Mouse (Mus musculus) bone marrow, adult 2 months (tissue): ENCODE data around the gene Aven. TPM values are rescaled to one million over a fixed set of nuclear protein-coding genes. Genes with fewer than 3 reads are reported as not detected.
"Not testable (repeated sequence)": the region's sequence is repeated elsewhere in the genome, so short reads cannot be mapped to it uniquely, and the experiment has no call there.

Experiments
- H3K27ac ChIP-seq: fragments of 200-500 bp; 2 replicates; pipeline ENCODE4 v1.5.1; 2012; ENCODE audit warnings: low read depth, mild to moderate bottlenecking, control low read depth, inconsistent platforms, low read length; ENCODE audit not compliant: control insufficient read depth, poor library complexity, insufficient read depth
- H3K4me1 ChIP-seq: fragments of 200-500 bp; 2 replicates; pipeline ENCODE4 v1.6.1; 2011; ENCODE audit warnings: low read length; ENCODE audit not compliant: control insufficient read depth, insufficient read depth
- H3K4me3 ChIP-seq: fragments of 200-500 bp; replicated peaks from 2 replicates; pipeline ENCODE3; 2011; ENCODE audit warnings: mild to moderate bottlenecking, low read depth, low read length, control low read depth; ENCODE audit not compliant: control insufficient read depth
- CTCF ChIP-seq: fragments of 200-500 bp; IDR thresholded peaks from 2 replicates; pipeline ENCODE4 v1.5.1; 2011; ENCODE audit warnings: low read length, control low read depth; ENCODE audit not compliant: control insufficient read depth, insufficient read depth
- POLR2A ChIP-seq: fragments of 200-500 bp; IDR thresholded peaks from 2 replicates; pipeline ENCODE4 v1.6.1; 2011; ENCODE audit warnings: low read depth, mild to moderate bottlenecking, control low read depth, low read length, borderline replicate concordance; ENCODE audit not compliant: control insufficient read depth
- WGBS: fragments of 180-500 bp; shearing (Covaris S2); methylation state at CpG from one replicate; pipeline ENCODE4 v1.1.7; 2018; 5-methylcytosine and 5-hydroxymethylcytosine counted together
- polyA plus RNA-seq: library from polyadenylated mRNA; stranded (reverse); fragments of >200 nt; gene quantifications from 2 replicates; pipeline ENCODE4 v1.2.4, GENCODE M21; 2011; ENCODE audit warnings: low replicate concordance; ENCODE audit not compliant: missing spikeins, insufficient read depth, insufficient read length

The Aven gene
- polyA plus RNA-seq: 8.0 and 11.1 TPM in 2 replicates

GRCm38 (mm10) chr2:112492856-112493538 is at the start of gene Aven:
TSS of gene Aven (plus strand) at chr2:112492964.
- 1% methylated on average over 85 of the region's 87 CpGs for WGBS
- TF ChIP-seq CTCF (no peak), POLR2A (no peak; the same call in 1 of the 2 replicates)
- peak within 1 kb of the TSS; percentile 46 for H3K4me3 ChIP-seq

GRCm38 (mm10) chr2:112443491-112443890 is 49.3 kb upstream of the Aven start:
- TF ChIP-seq POLR2A (no peak), CTCF (no peak)
- Histone ChIP-seq H3K4me1 (peaks cover 2% of the 10 kb centered on the region; the same call in 1 of the 2 replicates), H3K4me3 (no peak overlapping the region), H3K27ac (no peak overlapping the region)
- WGBS: 74% methylated on average over 2 of the region's 2 CpGs

More at GRCm38 (mm10) chr2:112492856-112493538, at the start of gene Aven:
- H3K4me1 ChIP-seq: no peaks in the 10 kb centered on the region; the same call in 1 of the 2 replicates
- H3K27ac ChIP-seq: peak within 1 kb of the TSS; percentile 94

DNA sequence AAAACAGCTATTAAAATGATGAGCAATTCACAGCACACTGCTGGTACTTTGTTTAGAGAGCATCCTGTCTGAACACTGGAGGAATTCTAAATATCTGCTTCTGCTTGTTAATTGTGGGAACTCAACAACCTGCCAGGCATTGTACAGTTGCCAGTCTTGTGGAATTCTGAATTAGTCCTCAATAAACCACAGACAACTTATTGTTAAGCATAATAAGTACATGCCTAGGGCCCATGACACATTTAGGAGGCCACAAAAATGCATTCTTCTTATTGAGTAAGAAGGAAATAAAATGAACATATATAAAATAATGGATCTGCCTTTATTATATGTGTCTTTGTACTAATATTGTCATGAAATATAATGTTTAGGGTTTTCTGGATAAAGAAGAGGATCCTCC is 47.3 kb upstream of the Aven start:
- Histone ChIP-seq H3K4me3 (no peak overlapping the region), H3K4me1 (peaks cover 2% of the 10 kb centered on the region; the same call in 1 of the 2 replicates), H3K27ac (no peak overlapping the region)
- TF ChIP-seq CTCF (no peak), POLR2A (no peak)

DNA sequence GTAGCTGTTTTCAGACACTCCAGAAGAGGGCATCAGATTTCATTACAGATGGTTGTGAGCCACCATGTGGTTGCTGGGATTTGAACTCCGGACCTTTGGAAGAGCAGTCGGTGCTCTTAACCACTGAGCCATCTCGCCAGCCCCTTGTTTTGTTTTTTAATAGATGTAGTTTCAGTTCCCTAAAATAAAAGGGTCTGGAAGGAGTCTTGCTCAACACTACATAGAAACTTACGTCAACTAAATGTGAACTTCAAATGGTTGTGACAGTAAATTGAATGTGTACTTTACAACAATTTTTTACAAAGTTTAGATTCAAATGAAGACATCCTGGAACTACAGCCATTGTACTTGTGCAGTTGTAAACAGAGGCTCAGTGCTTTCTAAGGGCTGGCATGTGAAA is 44.7 kb upstream of the Aven start:
- H3K4me3 ChIP-seq, H3K4me1 ChIP-seq: not testable (repeated sequence)
- 0 out of 2 replicates have a peak overlapping the region, but pooled peaks have one; percentile 24 for H3K27ac ChIP-seq
- WGBS: 28% methylated on average over 4 of the region's 4 CpGs

DNA sequence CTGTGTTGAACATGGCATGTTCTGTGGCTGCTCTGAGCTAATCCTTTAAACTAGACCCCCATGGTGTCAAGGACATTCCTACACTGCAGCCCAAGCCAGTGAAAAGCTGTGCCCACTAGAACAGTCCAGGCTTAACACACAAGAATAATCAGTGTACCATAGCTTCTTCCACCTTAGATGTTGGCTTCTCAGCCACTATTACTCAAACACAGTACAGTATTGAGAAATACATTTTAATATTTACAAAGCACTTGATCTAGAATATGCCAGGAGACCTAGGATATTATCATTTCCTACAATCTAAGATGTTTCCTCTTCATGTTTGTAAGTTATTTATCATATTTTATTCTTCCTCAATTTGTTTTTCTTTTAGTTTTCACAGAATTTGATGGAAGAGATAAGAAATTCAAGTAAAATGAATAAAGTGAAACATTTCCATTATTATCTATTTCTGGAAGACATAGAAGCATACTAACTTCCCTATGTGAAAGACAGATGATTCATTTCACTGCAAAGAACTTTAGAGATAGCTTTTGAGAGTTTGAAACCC is 44.2 kb upstream of the Aven start:
- H3K4me3 ChIP-seq: no peak overlapping the region
- peaks cover 2% of the 10 kb centered on the region; the same call in 1 of the 2 replicates for H3K4me1 ChIP-seq
- 0 out of 2 replicates have a peak overlapping the region, but pooled peaks have one; percentile 24 for H3K27ac ChIP-seq
- TF ChIP-seq POLR2A (no peak), CTCF (no peak)

DNA sequence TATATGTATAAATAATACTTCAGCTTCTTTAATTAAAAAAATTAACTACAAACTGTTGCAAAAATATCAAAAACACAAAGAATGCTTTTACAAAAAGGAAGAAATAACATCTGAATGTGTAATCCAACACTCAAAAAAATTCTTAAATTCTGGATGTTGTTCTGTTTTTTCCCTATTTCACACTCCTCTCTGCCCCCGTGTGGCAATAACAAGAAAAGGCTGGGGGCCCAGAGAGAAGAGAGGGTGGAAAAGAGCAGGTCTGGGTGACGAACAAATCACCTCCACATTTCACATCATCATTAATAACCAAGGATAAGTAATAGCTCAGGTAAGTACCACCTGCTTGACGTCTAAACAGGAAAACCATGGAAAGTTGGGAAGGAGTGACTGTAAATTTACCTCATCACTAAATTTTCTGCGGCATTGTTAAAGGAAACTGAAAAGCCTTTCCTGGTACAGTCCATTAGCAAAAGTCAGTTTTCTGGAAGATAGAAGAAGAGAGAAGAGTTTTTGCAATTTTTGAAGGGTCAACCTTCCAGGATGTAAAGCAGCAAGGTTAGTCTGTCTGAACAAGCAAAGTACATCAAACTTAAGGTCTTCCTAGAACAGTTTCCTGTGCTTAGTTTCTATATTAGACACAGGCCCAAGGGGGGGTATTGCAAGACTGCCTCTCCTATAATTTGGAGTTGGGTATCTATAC is 43.0 kb upstream of the Aven start:
- TF ChIP-seq POLR2A (no peak), CTCF (no peak)
- WGBS: 27% methylated on average over 4 of the region's 4 CpGs

GRCm38 (mm10) chr2:112452513-112452912 is 40.3 kb upstream of the Aven start:
- not testable (repeated sequence) for H3K27ac ChIP-seq, H3K4me3 ChIP-seq

More for the DNA sequence above, 43.0 kb upstream of the Aven start:
- Histone ChIP-seq H3K4me3 (no peak overlapping the region), H3K27ac (no peak overlapping the region), H3K4me1 (peaks cover 2% of the 10 kb centered on the region; the same call in 1 of the 2 replicates)

GRCm38 (mm10) chr2:112454125-112454861 is 38.5 kb upstream of the Aven start:
- Histone ChIP-seq H3K4me3 (peak overlapping the region; percentile 77), H3K27ac (peak overlapping the region; percentile 72), H3K4me1 (no peaks in the 10 kb centered on the region)
- TF ChIP-seq CTCF (no peak), POLR2A (no peak)
- WGBS: 25% methylated on average over 17 of the region's 17 CpGs

More at GRCm38 (mm10) chr2:112452513-112452912, 40.3 kb upstream of the Aven start:
- H3K4me1 ChIP-seq: not testable (repeated sequence)
